Mouse (Mus musculus): ENCODE measurements at regions not wholly inside any gene's neighbourhood (a gene's known extent, or its start where the extent isn't known, plus 50 kb on each side); places are given as distances from the start of the nearest gene placed in this dataset.

DNA sequence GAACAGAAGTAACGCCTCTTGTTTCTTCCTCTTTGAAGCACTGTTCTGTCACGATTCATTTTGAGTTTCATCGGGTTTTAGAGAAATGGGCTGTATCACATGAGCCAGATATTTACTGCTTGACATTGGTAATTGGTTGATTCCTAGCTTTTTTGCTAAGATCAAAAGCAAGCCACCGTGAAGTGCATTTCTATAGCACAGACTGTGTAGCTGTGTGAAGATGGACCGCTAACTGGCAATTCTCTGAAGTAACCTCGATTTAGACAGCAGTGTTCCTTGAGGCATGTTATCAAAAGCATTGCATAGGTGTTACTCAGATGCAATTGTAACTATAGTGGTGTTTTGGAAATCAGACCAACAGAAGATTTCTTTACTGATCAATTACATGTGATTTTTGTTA lies 64.1 kb upstream of the C1qtnf3 start:
- TF ChIP-seq POLR2A (IDR thresholded peaks at IDR 0.05; ENCODE audit: low read depth, low read length) (no peak), CTCF (IDR thresholded peaks at IDR 0.05; ENCODE audit: borderline replicate concordance, insufficient read depth, low read length) (no peak)

Measured in embryonic fibroblast, embryonic 13.5 days (primary cell).